Mouse (Mus musculus) brain, embryonic 14.5 days (tissue): Measurements from ENCODE around the gene 6330403K07Rik. TPM values are rescaled to one million over a fixed set of nuclear protein-coding genes. Genes with fewer than 3 reads are reported as not detected.

Experiments used
- DNase-seq: peaks from one replicate; pipeline ENCODE4 v3.0.0-alpha.2; 2011; ENCODE audit warnings: low read depth
- CTCF ChIP-seq: fragments of 200-500 bp; IDR thresholded peaks from 2 replicates; pipeline ENCODE4 v1.5.1; 2012; ENCODE audit warnings: inconsistent platforms, mild to moderate bottlenecking, moderate library complexity, borderline replicate concordance; ENCODE audit not compliant: insufficient read depth, insufficient read length; ENCODE audit errors: extremely low read depth
- POLR2A ChIP-seq: fragments of 200-500 bp; IDR thresholded peaks from 2 replicates; pipeline ENCODE4 v1.6.1; 2012; ENCODE audit warnings: mild to moderate bottlenecking, inconsistent platforms, borderline replicate concordance; ENCODE audit not compliant: poor library complexity, insufficient read depth, insufficient read length, severe bottlenecking; ENCODE audit errors: extremely low read depth
- polyA plus RNA-seq: library from polyadenylated mRNA; depleted of rRNA; stranded (reverse); fragments of >200 nt; gene quantifications from 2 replicates; pipeline ENCODE4 v1.2.3, GENCODE M21; 2012; rRNA removed

6330403K07Rik gene
- polyA plus RNA-seq, result 490 and 561 TPM in 2 replicates

DNA sequence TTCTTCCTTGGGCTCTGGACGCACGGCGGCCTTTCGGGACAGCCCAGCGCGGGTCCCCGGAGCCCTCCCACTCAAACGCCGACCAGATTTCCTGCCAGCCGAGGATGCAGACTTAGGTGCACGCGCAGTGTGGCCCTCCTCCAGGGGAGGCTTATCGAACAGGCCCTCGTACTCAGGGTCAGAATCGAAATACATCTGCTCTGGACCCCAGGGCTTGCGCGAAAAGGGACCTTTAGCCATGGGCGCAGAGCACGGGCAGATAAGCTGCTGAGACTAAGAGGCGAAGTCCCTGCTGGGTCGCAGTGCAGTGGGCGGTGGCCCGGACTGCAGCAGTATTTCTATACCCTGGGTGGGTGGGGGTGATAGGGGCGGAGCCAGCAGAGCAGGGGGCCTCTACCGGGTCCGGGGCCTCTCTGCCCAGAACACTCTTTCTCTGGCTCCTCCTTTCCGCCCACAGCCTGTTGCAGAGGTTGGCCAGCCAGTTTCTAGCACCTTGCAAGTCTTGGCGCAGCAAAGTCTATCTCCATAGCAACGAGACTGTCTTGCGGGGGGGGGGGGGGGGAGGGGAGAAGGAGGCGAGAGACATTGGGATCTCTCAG, at the start of gene 6330403K07Rik:
Gene 6330403K07Rik (minus strand): TSS at position 351 of the 599 bp plus-strand sequence.
- DNase-seq, result peak; percentile 98
- TF ChIP-seq CTCF, result no peak
- peak; percentile 78; the same call in 1 of the 2 replicates for TF ChIP-seq POLR2A

DNA sequence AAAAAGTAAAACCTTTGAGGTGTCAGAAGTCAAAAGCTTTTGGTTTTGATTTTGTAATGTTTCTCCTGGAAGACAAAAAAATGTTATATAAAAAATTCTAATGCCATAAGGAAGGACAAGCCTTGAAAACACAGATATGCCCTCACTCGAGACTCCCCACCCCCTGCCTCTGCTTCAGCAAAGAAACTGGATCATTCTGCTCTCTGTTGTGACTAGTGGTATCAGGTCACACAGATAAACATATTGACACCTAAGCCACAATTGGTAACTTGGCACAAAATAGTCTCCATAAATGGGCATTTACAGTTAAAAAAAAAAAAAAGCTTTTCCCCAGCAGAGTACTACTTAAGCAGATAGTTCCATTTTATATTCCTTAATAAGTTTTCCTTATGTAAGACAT, 43.0 kb upstream of the 6330403K07Rik start:
- TF ChIP-seq POLR2A (no peak), CTCF (no peak)
- DNase-seq, result no peak

- no peak for TF ChIP-seq POLR2A
- peak; percentile 57; the same call in 1 of the 2 replicates for TF ChIP-seq CTCF
- DNase-seq, result peak; percentile 86
Observed at GRCm38 (mm10) chr11:71052554-71052953, 19.2 kb upstream of the 6330403K07Rik start.

DNA sequence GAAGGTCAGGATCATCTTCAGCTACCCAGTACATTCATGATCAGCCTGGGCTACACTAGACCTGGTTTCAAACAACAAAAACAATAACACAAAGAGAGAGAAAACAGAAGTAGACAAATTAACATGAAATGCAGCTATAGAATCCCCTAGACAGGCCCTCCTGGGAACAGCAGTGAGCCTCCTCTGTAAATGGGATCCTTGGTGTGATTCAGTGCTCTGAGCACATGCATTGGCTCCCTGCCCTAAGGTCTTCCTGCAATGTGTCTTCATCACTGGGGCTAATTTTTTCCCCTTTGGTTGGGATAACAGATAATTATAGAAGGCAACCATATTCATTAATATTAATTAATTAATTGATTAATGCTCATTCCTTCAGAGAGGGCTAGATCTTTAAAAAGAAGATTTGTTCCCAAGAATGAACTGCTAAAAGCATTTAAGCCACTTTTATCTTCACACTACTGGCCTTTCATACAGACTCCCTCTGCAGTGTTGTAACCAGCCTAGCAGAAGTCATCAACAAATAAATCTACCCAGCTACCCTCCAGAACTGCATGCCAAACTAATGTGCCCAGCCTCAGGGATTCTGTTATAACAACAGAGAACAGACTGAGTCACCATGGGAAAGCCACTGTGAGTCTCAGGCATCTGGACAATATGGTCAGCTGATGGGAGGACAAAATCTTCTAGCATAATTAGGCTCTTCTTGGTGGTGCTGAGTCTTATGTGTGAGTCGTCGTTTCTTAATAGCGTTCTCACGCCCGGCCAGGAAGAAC, 6.4 kb upstream of the 6330403K07Rik start:
- no peak for DNase-seq
- no peak for TF ChIP-seq CTCF
- no peak for TF ChIP-seq POLR2A

DNA sequence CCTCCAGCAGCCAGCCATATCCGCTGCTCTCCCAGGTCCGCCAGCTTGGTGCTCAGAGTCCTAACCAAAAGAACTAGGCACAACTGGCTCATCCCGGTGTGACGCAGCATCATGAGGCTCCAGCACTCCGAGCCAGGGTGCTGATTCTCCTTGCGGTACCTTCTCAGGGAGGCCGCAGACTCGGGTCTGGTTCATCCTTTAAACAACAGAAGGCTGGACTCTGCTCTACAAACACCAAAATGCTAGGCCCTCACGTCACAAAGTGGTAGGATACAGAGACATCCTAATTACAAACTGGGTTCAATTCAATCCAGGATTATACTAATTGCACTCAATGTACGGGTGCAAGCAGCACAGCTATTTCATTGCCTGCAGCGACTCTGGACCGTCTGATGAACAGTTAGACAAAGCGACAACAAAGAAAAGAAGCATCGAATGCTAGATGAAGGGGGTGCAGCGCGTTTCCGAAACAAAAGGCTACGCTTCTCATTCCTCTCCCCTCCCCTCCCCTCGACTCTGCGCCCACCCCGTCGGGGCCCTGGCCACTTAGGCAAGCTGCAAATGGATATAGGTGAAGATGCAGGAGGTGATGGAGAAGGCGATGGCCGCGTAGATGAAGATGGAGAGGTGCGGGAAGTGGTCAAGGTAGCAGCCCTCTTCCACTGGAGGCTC, 686 bp downstream of the 6330403K07Rik start:
- TF ChIP-seq POLR2A, result no peak; the same call in 1 of the 2 replicates
- no peak for TF ChIP-seq CTCF
- peak; percentile 80 for DNase-seq

DNA sequence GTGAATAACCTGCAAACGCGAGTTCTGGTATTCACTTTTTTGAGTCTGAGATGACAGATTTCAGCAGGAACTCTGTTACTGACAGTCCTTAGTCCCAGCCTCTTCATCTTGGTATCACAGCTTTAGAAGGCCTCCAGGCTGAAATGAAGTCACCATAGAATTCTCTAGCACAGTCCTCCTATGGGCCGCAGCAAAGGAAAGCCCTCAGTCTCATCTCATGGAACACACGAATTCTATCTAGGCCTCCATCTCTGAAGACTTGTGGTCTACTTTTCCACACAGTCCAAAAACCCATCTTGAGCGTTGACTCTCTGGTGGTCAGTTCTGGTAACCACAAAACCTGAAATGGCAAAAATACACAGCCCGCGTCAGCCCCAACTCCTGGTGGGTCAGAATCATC, 1.2 kb downstream of the 6330403K07Rik start:
- TF ChIP-seq CTCF (no peak), POLR2A (no peak)
- DNase-seq, result no peak

GRCm38 (mm10) chr11:71029403-71030118, 3.8 kb downstream of the 6330403K07Rik start:
- TF ChIP-seq CTCF (0 out of 2 replicates have a peak, but pooled peaks have one; percentile 16), POLR2A (no peak)
- no peak for DNase-seq

DNA sequence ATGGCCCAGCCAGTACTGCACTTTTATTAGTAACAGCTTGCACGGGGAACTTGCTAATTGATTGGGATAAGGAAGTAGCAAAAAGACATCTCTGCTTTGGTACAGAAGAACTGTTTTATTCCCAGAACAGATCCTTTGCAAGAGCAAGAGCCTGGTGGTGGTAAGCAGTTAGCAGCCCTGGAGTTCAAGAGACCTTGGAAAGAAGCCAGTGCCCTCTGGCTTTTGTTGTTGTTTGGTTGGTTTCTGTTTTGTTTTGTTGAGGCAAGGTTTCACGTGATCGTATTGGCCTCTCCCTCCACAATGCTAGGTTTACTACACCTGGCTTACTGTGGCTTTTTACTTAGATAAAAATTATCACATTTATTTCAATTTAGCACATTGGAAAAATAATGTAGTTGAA, 5.0 kb downstream of the 6330403K07Rik start:
- no peak for DNase-seq
- TF ChIP-seq CTCF (no peak), POLR2A (no peak)

GRCm38 (mm10) chr11:71019201-71020068, 13.9 kb downstream of the 6330403K07Rik start, which contains the start of the genes Mis12 and Derl2:
Gene Mis12, plus strand, starts transcription at chr11:71019611.
Gene Derl2, minus strand, starts transcription at chr11:71019841.
- DNase-seq, result peak; percentile 100
- TF ChIP-seq POLR2A (peak; percentile 54; the same call in 1 of the 2 replicates), CTCF (no peak)

- TF ChIP-seq POLR2A (no peak), CTCF (no peak)
- no peak for DNase-seq
Observed at GRCm38 (mm10) chr11:71018416-71019200, 14.7 kb downstream of the 6330403K07Rik start.
